Mouse (Mus musculus) cortical plate, adult 2 months (tissue): ENCODE measurements around the gene Fam131c.

Experiments
- CTCF ChIP-seq: fragments of 200-500 bp; IDR thresholded peaks from 2 replicates; pipeline ENCODE4 v1.5.1; 2011; ENCODE audit warnings: mild to moderate bottlenecking, control low read depth, low read length; ENCODE audit not compliant: insufficient read depth; ENCODE audit errors: extremely low read depth
- POLR2A ChIP-seq: fragments of 200-500 bp; IDR thresholded peaks from 2 replicates; pipeline ENCODE4 v1.6.1; 2011; ENCODE audit warnings: mild to moderate bottlenecking, low read length, control low read depth; ENCODE audit not compliant: insufficient read depth; ENCODE audit errors: extremely low read depth

GRCm38 (mm10) chr4:141343515-141343914 lies 24.5 kb upstream of the Fam131c start:
- TF ChIP-seq POLR2A: no peak
- no peak for TF ChIP-seq CTCF
